Mouse (Mus musculus): ENCODE results near the gene Fam71e1. TPM values are rescaled to one million over a fixed set of nuclear protein-coding genes. Genes with fewer than 3 reads are reported as not detected.

Fam71e1 gene
- total RNA-seq (2023): 10 to 100 TPM; 12.0 to 15.5 TPM

DNA sequence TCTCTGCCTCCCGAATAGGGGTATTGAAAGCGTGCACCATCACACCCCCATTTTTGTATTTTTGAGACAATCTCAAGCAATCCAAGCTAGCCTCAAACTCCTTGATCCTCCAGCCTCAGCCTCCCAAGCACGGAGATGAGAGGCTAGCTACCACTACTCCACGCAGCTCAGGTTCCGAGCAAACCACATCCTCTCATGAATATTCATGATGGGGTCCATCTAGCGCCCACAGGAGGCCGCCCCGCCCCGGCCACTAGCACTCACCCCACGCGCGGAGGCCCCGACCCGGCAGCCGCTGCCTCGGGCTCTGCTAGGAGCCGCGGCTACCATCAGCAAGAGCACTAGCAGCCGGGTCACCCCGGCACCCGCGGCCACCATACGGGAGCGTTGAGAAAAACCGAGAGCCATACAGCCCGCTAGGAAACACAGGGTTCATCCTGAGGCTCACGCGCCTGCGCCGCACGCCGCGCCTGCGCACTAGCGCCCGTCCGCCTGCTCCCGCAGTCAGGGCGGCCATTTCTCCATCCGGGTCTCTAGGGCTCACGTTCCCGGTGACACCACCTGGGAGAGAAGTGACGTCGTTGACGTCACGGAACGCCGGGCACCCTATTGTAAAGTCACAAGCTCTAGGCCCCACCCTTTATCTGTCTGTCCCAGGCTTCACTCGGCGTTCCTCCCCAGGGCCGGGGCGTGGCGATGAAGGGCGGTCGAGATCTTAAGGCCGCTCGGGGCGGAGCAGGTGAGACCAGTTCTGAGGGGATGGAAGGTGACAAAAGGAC, at the start of gene Fam71e1, which contains the start of gene Emc10:
Gene Fam71e1, plus strand, starts transcription at position 590 of the 779 bp plus-strand sequence.
Gene Emc10, minus strand, starts transcription at position 538 of the 779 bp plus-strand sequence.

DNA sequence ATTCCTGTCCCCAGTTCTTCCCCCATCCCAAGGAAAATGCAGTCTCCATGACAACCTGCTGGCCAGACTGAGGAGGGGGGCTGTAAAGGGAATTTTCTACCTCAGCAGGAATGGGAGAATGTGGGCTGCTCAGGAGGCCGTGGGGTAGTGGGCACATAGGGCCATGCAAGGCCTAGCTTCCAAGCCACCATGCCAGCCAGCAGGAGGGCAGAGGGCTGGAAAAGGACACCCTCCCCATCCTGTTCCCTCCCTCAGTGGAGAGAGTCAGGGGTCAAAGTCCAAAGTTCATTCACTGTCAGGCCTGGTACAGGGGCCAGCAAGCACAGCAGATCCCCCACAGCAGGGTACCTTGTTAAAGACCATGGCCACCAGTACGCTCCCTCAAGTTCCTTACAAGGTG, 31.3 kb upstream of the Fam71e1 start, which contains the start of gene Aspdh:
Gene Aspdh, plus strand, starts transcription at position 281 of the 400 bp plus-strand sequence.

GRCm38 (mm10) chr7:44467811-44468411, 28.5 kb upstream of the Fam71e1 start, which contains the start of gene Josd2:
Gene Josd2 (plus strand): TSS chr7:44467980.

DNA sequence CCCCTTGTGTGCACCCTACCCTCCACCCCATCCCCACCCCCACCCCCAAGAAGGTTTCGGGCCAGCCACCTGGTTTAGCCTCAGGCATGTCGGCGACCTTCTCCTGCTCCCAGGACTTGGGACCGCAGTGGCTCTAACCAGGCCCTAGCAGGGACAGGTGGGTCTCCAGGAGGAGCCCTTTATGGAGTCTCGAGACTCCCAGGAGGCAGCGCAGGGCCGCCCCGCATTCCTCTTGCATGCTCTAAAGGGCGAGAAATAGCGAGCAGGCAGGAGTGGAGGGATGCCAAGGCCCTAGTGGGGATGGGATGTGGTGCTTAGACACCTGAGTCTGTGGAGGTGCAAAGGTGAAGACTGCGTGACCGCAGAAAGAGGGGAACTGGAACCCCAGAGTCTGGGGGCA, 28.1 kb downstream of the Fam71e1 start, which contains the start of gene Mybpc2:
Gene Mybpc2, minus strand, starts transcription at position 155 of the 400 bp plus-strand sequence.

GRCm38 (mm10) chr7:44531946-44532732, 35.8 kb downstream of the Fam71e1 start, which contains the start of gene Spib:
Gene Spib (minus strand): TSS chr7:44532071.

DNA sequence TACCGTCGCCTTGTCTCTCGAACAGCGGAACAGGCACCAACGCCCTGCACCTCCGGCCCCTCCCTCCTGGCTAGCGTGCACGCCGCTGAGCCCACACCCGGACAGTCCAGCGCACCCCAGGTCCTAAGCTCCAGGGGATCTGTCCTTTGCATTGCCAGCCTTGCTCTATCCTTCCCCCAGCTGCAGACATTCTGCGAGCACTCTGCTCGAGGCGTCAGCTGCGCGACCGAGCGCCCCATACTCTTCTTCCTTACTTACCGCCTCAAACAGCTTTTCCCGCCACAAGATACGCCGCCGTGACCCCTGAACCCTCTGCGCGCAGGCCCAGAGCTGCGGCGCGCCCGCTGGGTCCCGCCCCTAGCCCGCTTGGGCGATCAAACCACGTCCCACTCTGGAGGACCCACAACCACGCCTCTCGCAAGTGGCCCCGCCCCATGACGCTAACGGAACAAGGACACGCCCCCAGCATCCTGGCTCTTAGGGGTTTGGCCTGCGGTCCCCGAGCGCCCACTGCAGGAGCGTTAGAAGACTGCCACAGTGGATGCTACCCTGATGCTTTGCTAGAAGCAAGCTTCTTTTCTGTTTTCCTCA, 52.2 kb downstream of the Fam71e1 start, which contains the start of gene Pold1:
Gene Pold1, minus strand, starts transcription at position 353 of the 591 bp plus-strand sequence.

Other genes starting within 250 kb of the Fam71e1 start
- 1 to 10 TPM; 1.8 to 2.2 TPM for gene 1700028J19Rik, start 249.9 kb upstream of the Fam71e1 start, total RNA-seq (2023)
- 100 to 1,000 TPM; 154 to 171 TPM for gene 2410002F23Rik, start 249.9 kb upstream of the Fam71e1 start, total RNA-seq (2023)
- gene Acp4, start 239.2 kb upstream of the Fam71e1 start, total RNA-seq (2023): not detected
- gene Gm15517, start 235.1 kb upstream of the Fam71e1 start, total RNA-seq (2023): not detected
- gene Clec11a, start 189.7 kb upstream of the Fam71e1 start, total RNA-seq (2023): 1 to 10 TPM; 1.2 to 1.7 TPM
- gene Shank1, start 186.3 kb upstream of the Fam71e1 start, total RNA-seq (2023): 10 to 100 TPM; 38.5 to 52.4 TPM
- not detected for gene Syt3, start 112.5 kb upstream of the Fam71e1 start, total RNA-seq (2023)
- gene 1700008O03Rik, start 110.8 kb upstream of the Fam71e1 start, total RNA-seq (2023): 1 to 10 TPM in 1 of 2 experiments, not detected in 1; 1.1 TPM
- gene Lrrc4b, start 67.6 kb upstream of the Fam71e1 start, total RNA-seq (2023): not detected
- not detected for gene Aspdh, start 31.2 kb upstream of the Fam71e1 start, total RNA-seq (2023)
- gene Josd2, start 28.6 kb upstream of the Fam71e1 start, total RNA-seq (2023): 10 to 100 TPM; 57.1 to 67.4 TPM
- gene Emc10, start 52 bp upstream of the Fam71e1 start, total RNA-seq (2023): 10 to 100 TPM; 76.4 to 79.9 TPM
- 10 to 100 TPM; 15.7 to 18.1 TPM for gene Mybpc2, start 28.1 kb downstream of the Fam71e1 start, total RNA-seq (2023)
- 100 to 1,000 TPM; 478 to 556 TPM for gene Spib, start 35.5 kb downstream of the Fam71e1 start, total RNA-seq (2023)
- 100 to 1,000 TPM; 150 to 178 TPM for gene Pold1, start 52.3 kb downstream of the Fam71e1 start, total RNA-seq (2023)
- gene Nr1h2, start 57.4 kb downstream of the Fam71e1 start, total RNA-seq (2023): 100 to 1,000 TPM; 388 to 398 TPM
- 100 to 1,000 TPM; 537 to 600 TPM for gene Napsa, start 75.8 kb downstream of the Fam71e1 start, total RNA-seq (2023)
- 10 to 100 TPM; 19.1 to 21.0 TPM for gene Kcnc3, start 94.1 kb downstream of the Fam71e1 start, total RNA-seq (2023)
- not detected for gene Myh14, start 174.3 kb downstream of the Fam71e1 start, total RNA-seq (2023)
- not detected for gene Izumo2, start 212.2 kb downstream of the Fam71e1 start, total RNA-seq (2023)